Mouse (Mus musculus) gastrocnemius, adult 2 months (tissue): ENCODE data around the gene Gm9817. TPM values are rescaled to one million over a fixed set of nuclear protein-coding genes. Genes with fewer than 3 reads are reported as not detected.
"Not testable (repeated sequence)": the region's sequence is repeated elsewhere in the genome, so short reads cannot be mapped to it uniquely, and the experiment has no call there.

ENCODE experiments used
- DNase-seq: peaks from one replicate; pipeline ENCODE4 v3.0.0; 2022
- H3K27ac ChIP-seq: fragments of 200-600 bp; 2 replicates; pipeline ENCODE4 v1.8.1; 2022; ENCODE audit warnings: mild to moderate bottlenecking
- H3K4me3 ChIP-seq: fragments of 200-600 bp; 2 replicates; pipeline ENCODE4 v1.8.1; 2022; ENCODE audit warnings: mild to moderate bottlenecking, moderate library complexity
- CTCF ChIP-seq: fragments of 200-600 bp; IDR thresholded peaks from 2 replicates; pipeline ENCODE4 v1.8.1; 2022; ENCODE audit warnings: antibody characterized with exemption, mild to moderate bottlenecking, moderate library complexity
- intact Hi-C: fragments of 180-260 bp; cut with DNase I; formaldehyde crosslinking; loops from one replicate; pipeline ENCODE4 v1.15.1; 2025
- long read RNA-seq, 2 experiments: library from polyadenylated mRNA; stranded (forward); transcript quantifications; one replicate each; pipeline ENCODE4 v2.0.0; 2021
- total RNA-seq, 2 experiments: library from RNA; stranded (reverse); gene quantifications; 2 replicates each; pipeline ENCODE4 v1.2.3; 2021

Gene Gm9817
- total RNA-seq: under 1 TPM; 0.08 to 0.18 TPM
- long read RNA-seq, experiment 1: 0 reads
- long read RNA-seq, experiment 2: 0 reads

DNA sequence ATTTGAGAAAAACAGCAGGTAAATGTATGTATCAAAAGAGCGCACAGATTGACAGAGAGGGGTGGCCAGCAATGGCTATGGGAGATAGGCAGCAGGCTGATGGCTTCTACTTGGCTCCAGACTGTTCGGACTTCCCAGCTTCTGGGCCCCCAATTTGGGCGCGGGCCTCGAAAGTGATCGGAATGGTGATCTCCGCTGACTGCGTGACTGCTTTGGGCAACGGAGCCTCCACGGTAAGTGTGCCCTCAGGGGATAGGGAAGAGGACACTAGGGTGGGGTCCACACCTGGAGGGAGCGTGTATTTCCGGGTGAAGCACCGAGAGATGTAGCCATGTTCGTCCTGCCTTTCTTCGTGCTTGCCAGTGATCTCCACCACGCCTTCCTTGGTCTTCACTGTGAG lies at the start of gene Gm9817:
Gm9817 (plus strand) TSS at position 301 of the 400 bp plus-strand sequence.
- intact Hi-C loops, H3K4me3 ChIP-seq, DNase-seq, H3K27ac ChIP-seq: not testable (repeated sequence)

DNA sequence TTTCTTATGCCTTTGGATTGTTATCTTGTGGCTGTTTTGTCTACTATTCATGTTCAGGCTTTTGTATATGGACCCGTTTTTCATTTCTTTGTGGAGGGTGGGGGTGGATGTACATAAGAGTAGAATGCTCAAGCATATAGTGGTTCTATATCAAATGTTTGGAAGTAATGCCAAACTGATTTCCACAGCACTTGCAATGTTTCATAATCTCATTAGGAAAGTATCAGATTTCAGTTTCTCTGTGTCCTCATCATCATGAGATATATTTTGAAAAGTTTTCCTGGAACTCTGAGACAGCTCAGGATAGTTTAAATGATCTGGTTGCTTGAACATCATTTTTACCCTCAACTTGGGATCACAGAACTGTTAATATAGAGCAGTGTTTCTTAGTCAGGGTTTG lies 48.7 kb upstream of the Gm9817 start:
- no peak for TF ChIP-seq CTCF
- DNase-seq: no peak
- H3K27ac ChIP-seq: no peak overlapping the region
- H3K4me3 ChIP-seq: no peak overlapping the region
- intact Hi-C loops: loop anchor here (2.0 to 5.0 kb wide), 3 partner anchors 363 to 447 kb away; no protein-coding TSS in a partner anchor

DNA sequence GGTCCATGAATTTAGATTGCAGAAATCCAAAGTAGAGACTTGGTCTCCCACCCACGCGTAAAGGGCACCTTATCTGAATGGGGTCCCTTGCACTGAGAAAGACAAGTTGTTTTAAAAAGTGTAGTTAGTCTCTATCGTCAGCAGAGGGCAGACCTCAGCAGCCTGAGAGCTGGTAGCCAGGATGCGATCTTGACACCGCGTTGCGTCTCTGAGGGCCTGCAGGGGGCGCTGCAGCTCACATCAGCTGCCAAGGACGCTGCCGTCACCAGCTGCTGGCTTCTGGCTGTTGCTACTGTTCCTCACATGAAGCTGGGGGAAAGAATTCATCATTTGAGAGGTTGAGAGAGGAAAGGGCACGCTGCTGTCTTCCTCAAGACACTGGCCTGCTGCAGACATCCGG lies 47.7 kb upstream of the Gm9817 start:
- Histone ChIP-seq H3K4me3 (peak overlapping the region; percentile 44), H3K27ac (peak overlapping the region; percentile 50)
- intact Hi-C loops: loop anchor here (2.0 to 5.0 kb wide), 3 partner anchors 361 to 446 kb away; no protein-coding TSS in a partner anchor
- TF ChIP-seq CTCF: no peak
- DNase-seq: peak; percentile 93

DNA sequence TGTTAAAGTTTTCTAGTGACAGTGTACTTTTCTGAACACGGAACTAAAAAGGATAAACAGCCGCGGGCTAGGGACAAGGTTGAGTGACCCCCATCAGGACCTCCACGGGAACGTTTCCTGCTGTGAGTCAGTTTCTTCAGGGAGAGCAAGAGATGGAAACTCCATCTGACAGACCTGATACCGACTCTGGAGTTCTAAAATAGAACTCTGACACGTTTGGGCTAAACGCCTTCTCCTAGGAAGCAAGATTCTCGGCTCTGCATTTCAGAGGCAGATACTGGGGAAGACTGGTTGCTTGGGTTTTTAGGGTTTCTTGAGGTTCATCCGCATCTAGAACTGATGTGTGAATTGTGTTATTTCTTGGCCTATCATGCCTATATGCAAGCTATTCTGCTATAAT lies 47.2 kb upstream of the Gm9817 start:
- TF ChIP-seq CTCF: no peak
- peak; percentile 21 for DNase-seq
- intact Hi-C loops: loop anchor here (2.0 to 5.0 kb wide), 3 partner anchors 361 to 445 kb away; no protein-coding TSS in a partner anchor
- H3K4me3 ChIP-seq: peak overlapping the region; percentile 44
- peak overlapping the region; percentile 50 for H3K27ac ChIP-seq

DNA sequence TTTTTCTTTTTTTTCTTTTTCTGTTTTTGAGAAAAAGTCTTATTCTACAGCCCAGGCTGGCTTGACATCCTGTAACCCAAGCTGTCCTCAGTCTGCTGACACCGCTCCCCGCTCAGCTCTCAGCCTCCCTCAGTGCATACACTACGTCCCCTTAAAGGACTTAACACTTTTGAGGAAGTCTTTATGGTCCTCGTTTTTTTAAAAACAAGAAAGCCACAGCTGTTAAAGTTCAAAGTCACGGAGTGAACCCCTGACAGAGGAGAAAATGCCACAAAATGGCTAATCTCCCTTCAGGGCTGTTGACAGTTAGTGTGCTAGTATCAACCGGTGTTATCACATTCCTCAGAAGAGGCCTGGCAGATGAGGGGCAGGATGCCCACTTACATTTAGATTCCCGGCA lies 46.7 kb upstream of the Gm9817 start:
- Histone ChIP-seq H3K27ac (no peak overlapping the region), H3K4me3 (no peak overlapping the region)
- no peak for TF ChIP-seq CTCF
- DNase-seq: no peak
- intact Hi-C loops: loop anchor here (2.0 to 5.0 kb wide), 3 partner anchors 361 to 445 kb away; no protein-coding TSS in a partner anchor

DNA sequence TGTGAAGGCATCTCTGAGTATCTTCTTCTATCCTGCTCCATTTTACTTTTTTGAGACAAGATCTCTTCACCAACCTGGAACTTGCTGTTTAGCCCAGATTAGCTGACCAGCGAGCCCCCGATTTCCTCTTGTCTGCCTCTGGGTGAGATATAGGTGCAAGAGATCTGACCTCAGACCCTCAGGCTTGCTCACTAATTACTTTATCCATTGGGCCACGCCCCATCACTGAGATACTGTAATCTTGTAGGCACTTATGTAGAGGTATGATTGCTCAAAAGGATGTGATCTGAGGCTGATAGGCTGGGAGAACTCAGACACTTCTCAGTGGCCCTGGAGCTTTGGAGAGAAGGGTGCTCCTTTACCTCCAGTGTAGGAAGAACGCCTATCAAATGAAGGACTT lies 46.0 kb upstream of the Gm9817 start:
- TF ChIP-seq CTCF: no peak
- DNase-seq: no peak
- Histone ChIP-seq H3K4me3 (no peak overlapping the region), H3K27ac (no peak overlapping the region)
- intact Hi-C loops: loop anchor here (5.0 kb wide), 1 partner anchor 360 kb away; no protein-coding TSS in a partner anchor

DNA sequence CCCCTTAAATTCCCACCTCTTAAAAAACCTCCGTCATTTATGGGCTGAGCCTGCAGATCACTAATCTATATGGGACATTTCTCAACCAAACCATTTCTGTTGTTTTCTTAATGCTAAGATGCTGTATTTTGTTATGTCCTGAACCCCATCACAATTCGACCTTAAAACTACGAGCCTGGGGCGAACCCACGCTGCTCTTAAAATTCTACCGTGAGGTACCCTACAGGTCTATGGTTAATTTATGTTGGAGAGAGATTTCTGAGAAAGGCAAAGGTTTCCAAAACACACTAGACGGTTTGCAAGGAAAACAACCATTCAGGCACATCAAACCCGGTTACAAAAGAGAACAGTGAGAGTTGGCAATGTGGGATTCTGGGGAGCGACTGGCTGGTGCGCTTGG lies 45.1 kb upstream of the Gm9817 start:
- no peak for DNase-seq
- intact Hi-C loops: loop anchor here (5.0 kb wide), 1 partner anchor 359 kb away; no protein-coding TSS in a partner anchor
- TF ChIP-seq CTCF: no peak

DNA sequence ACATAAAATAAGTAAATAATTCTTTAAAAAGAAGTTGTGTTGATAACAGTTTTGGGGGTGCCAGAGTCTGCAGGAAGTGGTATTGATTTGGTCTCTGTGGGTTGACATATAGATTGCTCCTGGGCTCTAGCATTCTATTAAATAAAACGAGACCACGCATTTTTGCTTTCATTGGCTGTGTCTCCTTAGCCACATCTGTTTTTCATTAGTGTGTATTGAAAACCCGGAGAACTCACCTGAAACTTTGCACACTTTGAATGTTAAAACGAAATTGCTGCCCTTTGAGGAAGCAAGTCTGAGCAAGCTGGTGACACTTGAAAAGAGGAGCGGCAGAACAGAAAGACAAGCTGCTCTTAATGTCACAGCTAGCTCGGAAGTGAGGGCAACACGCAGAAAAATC lies 43.7 kb upstream of the Gm9817 start:
- no peak overlapping the region for H3K4me3 ChIP-seq
- DNase-seq: no peak
- intact Hi-C loops: loop anchor here (5.0 kb wide), 1 partner anchor 358 kb away; no protein-coding TSS in a partner anchor

More for the DNA sequence above, 45.1 kb upstream of the Gm9817 start:
- Histone ChIP-seq H3K4me3 (no peak overlapping the region), H3K27ac (no peak overlapping the region)

DNA sequence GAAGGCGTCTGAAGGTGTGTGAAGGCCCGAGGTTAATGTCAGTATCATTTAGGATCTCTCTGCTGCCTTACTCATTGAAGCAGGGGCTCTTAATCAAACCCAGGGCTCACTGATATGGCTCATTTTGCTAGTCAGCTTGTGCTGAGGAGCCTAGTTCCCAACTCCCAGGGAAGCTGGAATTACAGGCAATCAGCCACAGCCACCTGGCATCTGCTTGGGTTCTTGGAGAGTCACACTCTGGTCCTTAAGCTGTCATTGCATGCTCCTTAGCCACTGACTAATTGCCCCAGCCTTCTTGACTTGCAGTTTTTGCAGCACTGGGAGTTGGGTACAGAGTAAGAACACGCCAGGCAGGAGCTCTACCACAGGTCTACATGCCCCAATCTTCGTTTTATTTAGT lies 42.1 kb upstream of the Gm9817 start:
- Histone ChIP-seq H3K27ac (no peak overlapping the region), H3K4me3 (no peak overlapping the region)
- DNase-seq: peak; percentile 70
- TF ChIP-seq CTCF: no peak
- intact Hi-C loops: no loop called here

More for the DNA sequence above, 43.7 kb upstream of the Gm9817 start:
- TF ChIP-seq CTCF: no peak
- H3K27ac ChIP-seq: no peak overlapping the region

DNA sequence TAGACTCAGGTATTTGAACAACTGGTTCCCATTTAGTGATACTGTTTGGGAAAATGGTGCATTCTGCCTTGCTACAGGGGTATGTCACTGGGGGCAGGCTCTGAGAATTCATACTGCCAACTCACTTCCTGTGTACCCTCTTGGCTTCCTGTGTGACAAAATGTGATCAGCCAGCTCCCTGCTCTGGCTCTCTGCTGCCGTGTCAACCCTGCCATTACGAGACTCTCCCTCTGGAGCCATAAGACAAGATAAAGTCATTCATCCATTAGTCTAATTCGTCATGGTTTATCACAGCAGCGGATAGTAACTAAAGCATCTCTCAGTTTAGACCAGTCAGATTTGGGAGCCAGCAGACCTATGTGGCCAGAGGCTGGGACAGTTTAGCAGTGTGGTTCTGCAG lies 38.3 kb upstream of the Gm9817 start:
- no peak overlapping the region for H3K27ac ChIP-seq
- intact Hi-C loops: no loop called here
- no peak overlapping the region for H3K4me3 ChIP-seq

DNA sequence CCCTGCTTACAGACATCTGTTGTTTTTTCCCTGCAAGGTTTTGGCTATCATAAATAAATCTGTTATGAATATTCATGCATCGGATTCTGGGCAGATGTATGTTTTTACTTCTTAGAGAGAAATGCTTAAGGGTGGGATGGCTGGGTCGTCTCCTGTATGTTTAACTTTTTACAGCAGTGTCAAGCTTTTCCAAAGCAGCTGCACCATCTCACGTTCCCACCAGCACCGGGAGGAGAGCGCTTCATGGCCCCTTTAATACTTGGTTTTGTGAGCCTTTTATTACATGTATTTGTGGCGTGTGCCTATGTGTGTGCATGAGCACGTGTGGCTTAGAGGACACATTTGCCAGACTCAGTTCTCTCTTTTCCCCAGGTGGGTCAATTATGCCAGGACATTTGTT lies 37.8 kb upstream of the Gm9817 start:
- H3K4me3 ChIP-seq: no peak overlapping the region
- no peak overlapping the region for H3K27ac ChIP-seq
- intact Hi-C loops: no loop called here
- no peak for DNase-seq
- no peak for TF ChIP-seq CTCF

More for the DNA sequence above, 38.3 kb upstream of the Gm9817 start:
- no peak for DNase-seq
- TF ChIP-seq CTCF: no peak

DNA sequence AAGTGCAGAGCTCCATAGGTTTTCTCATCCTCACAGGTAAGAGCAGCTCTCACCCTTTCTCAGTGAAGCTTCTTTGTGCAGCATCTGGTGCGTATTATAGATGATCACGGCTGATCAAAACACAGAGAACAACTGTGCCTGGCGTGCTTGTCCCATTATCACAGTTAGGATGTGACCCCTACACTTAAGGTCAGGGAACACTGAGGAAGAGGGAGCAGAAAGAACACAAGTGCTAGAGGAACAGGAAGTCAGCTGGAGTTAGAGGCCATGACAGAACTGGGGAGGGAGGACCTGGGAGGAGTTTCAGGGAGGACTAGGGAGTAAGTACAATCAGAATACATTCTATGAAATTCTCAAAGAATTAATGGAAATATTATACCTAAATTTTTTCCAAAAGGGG lies 35.0 kb upstream of the Gm9817 start:
- no peak for DNase-seq
- H3K27ac ChIP-seq: no peak overlapping the region
- no peak for TF ChIP-seq CTCF
- H3K4me3 ChIP-seq: no peak overlapping the region
- intact Hi-C loops: no loop called here

DNA sequence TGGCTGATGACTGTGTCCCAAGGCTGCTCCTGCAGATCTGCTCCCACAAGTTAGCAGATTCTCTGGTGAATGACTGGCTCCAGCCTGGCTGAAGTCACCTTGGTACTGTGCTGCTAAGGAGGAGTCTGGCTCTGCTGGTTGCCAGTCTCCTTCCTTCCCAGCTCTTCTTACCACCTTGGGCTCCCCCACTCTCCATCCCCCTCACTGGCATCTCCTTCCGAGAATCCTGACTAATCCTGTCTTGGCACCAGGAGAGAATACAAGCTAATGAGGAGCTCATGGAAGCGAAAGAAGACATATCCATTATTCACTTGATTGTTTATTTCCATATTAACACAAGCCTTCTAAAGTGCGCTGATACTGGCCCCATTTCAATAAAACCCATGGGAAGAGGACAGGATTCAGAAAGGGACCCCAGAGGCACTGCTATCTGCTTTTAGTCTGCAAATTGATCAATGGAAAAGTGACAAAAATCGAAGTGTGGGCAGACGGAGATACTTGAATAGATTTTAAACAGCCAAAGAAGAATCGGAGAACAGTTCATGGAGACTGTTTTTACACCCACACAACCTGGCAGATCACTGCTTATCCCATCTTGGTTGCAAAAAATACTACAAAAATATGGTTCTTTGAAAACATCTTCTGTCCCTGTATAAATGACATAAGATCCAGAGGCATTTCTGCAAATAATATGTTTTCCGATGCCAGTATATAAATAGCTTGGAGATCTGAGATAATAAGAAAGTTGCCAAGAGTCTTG lies 29.1 kb upstream of the Gm9817 start:
- intact Hi-C loops: no loop called here
- TF ChIP-seq CTCF: no peak
- DNase-seq: no peak
- no peak overlapping the region for H3K27ac ChIP-seq
- no peak overlapping the region for H3K4me3 ChIP-seq

DNA sequence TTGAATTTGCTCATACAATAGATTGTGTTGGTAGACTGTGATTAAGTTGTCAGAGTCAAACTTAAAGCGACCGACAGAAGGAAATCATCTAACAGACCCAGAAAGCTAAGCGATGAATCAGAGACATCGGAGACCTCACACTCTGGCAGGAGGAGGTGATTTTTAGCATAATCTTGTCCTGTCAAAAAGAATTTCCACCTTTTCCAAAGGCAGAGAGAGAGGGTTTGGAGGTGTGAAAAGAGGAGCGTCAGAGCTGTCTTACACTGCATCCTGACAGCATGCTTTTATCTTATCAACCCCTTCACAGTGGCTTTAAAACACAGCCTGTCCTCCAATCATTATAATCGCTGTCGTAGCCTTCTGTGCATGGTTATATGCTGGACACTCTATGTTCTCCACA lies 25.7 kb upstream of the Gm9817 start:
- Histone ChIP-seq H3K4me3 (no peak overlapping the region), H3K27ac (no peak overlapping the region)
- TF ChIP-seq CTCF: no peak
- intact Hi-C loops: no loop called here
- DNase-seq: no peak
